Mouse (Mus musculus) regulatory T cell (primary cell): ENCODE measurements around the gene Rasgef1a.

Experiments
- in situ Hi-C: fragments of 300-600 bp; cut with MboI, MseI; formaldehyde crosslinking; loops from one replicate; pipeline ENCODE4 v1.15.1; 2025; ENCODE audit warnings: high pct_unique_total_duplicates

Gene Rasgef1a

DNA sequence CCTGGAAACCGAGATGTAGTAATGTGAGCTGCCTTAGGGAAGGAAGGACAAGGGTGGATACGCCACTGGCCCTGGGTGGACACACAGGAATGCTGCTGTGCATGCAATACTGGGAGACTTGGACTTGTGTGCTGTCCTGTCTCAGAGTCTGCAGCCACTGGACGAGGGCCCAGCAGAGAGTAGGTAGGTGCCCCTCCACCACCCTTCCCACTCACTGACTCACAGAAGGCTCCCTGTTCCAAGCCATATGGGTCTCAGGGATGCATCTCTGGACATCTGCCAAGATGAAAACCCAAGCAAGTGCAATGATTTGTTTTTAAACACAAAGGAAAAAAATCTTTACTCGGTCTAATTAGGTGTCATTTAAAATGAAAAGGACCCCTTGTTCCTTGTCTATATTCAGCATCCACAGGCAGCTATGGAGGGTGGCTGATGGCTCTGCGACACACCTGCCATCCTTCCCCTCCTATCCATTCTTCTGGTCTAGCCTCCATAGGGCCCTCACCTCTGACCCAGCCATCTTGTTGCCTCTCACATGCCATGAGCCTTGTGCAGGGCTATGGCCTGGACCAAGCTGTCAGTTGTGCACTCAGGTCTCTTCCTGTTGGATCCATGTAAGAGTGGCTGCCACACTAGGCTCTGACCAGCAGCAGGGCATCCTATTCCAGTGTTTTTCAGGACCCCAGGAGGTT lies 59.2 kb downstream of the Rasgef1a start:
- in situ Hi-C loops = no loop called here

- in situ Hi-C loops = no loop called here
Measured at GRCm38 (mm10) chr6:118071013-118071350, 59.7 kb downstream of the Rasgef1a start.

- in situ Hi-C loops = no loop called here
Measured at GRCm38 (mm10) chr6:118071416-118071815, 60.2 kb downstream of the Rasgef1a start.

DNA sequence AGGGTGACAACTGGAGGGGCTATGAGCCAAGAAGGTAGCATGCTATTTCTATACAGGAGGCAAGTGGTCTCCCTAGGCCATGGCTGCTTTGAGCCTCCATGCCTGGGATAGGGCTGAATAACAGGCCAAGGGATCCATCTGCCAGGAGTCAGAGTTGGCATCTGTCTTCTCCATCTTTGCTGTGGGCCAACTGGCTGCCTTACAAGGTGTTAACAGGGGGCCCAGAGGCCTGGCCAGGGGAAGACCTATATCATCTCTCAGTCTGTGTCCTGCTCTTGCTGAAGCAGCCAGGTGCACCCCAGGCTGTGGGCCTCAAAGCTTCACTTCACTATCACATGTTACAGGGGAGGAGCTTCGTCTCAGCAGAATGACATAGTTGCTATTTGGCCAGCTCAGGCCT lies 60.9 kb downstream of the Rasgef1a start:
- in situ Hi-C loops = no loop called here

- in situ Hi-C loops = no loop called here
Measured at GRCm38 (mm10) chr6:118074151-118074550, 62.9 kb downstream of the Rasgef1a start.

- in situ Hi-C loops = no loop called here
Measured at GRCm38 (mm10) chr6:118076256-118076655, 65.0 kb downstream of the Rasgef1a start.

DNA sequence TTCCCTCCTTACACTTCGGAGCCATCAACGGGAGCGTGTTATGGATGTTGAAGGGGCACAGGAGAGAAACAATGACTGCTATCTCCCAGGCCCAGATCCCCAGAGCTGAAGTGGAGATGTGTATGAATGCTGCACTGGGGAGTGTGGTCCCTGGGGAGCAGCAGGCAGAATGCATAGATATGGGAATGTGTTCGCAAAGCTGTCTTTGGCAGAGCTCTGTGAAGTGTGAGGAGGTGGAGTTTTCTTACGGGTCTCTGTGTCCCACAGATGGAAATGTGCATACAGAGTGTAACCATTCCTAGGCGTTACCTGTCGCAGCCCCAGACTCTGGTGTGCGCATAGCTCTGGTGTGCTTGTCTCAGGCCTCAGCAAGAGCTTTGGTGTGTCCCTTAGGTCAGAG lies 65.5 kb downstream of the Rasgef1a start:
- in situ Hi-C loops = no loop called here

DNA sequence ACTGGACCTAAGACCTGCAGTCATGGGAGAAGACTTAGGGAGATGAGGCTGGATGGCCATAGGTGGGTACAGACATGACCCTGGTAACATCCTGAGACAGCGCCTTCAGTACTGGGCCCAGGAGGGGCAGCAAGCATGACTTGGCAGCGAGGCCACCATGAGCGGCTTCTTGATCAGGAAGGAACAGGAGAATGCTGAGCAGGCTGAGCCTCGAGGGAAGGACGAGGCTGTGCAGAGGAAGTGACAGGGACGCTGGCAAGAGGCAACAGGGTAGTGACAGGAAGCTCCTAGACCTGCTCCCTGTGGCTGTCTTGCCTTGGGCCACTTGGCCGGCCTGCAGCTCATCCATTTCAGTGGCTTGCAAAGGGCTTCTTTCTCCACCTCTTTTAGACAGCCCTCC lies 66.2 kb downstream of the Rasgef1a start:
- in situ Hi-C loops = no loop called here

DNA sequence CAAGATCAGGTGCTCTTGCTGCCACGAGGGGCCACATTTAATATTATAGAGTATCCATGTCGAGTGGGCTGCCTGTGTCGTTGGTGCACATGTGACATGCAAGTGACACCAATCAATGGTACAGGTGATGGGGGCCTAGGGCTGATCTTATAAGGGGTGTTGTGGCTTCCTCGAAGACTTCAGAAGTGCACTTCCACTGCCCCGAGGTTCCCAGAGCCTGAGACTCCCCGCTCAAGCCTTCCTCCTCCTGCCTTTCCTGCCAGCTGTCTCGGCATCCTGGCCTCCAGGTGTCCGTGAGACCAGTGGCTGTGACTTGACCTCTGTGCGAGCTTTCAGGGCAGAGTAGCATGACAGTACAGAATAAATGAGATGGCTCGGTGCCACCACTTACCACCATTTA lies 67.5 kb downstream of the Rasgef1a start:
- in situ Hi-C loops = no loop called here

DNA sequence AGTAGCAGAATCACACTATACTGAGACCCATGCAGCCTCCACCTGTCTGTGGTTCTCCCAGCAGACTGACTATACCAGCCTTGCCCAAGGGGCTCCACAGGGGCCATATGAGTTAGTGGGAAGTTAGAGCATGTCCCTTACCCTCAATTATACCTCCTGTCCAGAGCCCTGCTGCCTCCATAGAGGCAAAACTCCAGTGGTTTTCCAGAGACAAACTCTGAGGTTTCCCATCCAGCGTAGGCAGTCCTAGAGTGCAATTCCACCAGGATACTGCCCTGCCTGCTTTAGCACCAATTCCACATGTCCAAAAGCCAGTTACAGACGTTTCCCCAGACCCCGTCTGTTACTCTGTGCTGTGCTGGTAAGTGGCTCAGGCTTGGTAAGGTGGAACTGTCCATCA lies 68.1 kb downstream of the Rasgef1a start:
- in situ Hi-C loops = no loop called here

DNA sequence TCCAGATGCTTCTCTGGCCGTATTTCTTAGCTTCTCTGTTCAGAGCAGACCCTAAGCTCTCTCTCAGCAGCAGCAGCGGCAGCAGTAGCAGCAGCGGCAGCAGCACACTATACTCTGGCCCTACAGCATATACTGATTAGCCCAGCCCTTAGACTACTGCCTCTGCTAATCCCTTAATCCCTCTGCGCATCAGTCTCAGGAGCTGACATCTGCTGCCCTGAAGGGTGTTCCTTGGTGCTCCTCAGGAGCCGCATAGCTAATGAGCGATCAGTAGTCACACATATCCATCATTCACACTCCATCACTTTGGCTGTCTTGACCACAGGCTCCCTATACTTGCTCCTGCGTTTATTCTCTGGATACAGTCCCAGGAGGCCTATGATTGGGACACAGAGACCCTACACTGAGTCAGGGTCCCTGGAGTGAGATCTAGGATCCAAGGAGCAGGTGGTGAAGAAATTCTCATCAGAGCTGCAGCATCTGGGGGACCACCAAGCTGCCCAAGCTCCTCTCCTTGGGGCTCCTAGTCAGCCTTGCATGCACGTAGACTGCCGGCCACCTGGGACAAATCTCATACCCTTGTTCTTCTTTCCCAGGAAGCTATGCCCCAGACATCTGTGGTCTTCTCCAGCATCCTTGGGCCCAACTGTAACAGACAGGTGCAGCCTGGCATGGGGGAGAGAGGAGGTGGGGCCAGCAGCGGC lies 68.7 kb downstream of the Rasgef1a start:
- in situ Hi-C loops = no loop called here

GRCm38 (mm10) chr6:118080711-118081110 lies 69.5 kb downstream of the Rasgef1a start:
- in situ Hi-C loops = no loop called here

GRCm38 (mm10) chr6:118082384-118082783 lies 71.1 kb downstream of the Rasgef1a start:
- in situ Hi-C loops = no loop called here

GRCm38 (mm10) chr6:118083608-118084007 lies 72.4 kb downstream of the Rasgef1a start:
- in situ Hi-C loops = no loop called here

DNA sequence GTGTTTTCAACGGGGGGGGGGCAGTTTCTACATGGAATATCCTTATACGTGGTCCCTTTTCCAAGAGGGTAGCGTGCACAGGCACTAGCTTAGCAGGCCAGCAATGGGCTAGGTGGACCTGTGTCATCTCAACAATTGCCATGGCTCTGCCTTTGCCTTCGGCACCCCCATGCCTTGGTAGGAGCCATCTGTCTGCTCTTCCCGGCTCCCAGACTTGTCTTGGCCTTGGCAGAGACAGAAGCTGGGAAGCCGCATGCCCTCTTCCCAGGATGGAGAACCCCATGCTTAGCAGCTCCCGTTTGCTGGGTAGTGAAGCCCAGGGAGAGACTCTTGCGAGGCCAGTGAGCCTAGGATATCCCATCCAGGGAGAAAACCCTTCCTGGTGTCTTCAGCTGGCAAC lies 73.4 kb downstream of the Rasgef1a start:
- in situ Hi-C loops = no loop called here

DNA sequence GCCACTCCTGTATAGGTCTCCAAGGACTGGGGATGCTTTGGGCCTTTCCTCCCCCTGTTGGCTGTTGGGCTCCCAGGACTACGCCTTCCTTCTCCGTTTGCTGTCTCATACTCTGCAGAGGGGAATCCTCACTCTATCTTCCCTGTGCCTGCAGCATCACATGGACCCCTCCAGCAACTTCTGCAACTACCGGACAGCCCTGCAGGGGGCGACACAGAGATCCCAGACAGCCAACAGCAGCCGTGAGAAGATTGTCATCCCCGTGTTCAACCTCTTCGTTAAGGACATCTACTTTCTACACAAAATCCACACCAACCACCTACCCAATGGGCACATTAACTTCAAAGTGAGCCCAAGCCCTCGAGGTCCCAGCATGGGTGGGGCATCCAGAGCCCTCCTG lies 76.7 kb downstream of the Rasgef1a start:
- in situ Hi-C loops = no loop called here

GRCm38 (mm10) chr6:118088750-118089440 lies 77.7 kb downstream of the Rasgef1a start:
- in situ Hi-C loops = no loop called here

DNA sequence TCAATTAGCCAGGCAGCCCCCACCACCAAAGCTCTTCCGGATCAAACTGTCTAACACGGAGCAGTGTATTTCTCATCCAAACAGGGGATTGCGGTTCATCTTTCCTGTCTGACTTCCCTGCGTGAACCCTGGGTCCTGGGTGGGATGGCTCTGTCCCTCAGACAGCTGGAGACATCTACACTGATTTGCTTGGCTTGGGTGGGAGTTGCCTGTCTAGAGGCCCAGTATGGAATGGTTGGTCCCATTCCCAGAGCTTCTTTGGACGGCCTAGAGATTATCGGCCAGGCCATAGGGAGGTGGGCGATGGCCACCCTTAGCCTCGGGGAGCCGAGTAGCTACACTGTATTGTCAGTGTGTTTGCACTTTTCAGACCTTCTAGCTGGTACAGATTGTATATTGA lies 79.6 kb downstream of the Rasgef1a start:
- in situ Hi-C loops = no loop called here

DNA sequence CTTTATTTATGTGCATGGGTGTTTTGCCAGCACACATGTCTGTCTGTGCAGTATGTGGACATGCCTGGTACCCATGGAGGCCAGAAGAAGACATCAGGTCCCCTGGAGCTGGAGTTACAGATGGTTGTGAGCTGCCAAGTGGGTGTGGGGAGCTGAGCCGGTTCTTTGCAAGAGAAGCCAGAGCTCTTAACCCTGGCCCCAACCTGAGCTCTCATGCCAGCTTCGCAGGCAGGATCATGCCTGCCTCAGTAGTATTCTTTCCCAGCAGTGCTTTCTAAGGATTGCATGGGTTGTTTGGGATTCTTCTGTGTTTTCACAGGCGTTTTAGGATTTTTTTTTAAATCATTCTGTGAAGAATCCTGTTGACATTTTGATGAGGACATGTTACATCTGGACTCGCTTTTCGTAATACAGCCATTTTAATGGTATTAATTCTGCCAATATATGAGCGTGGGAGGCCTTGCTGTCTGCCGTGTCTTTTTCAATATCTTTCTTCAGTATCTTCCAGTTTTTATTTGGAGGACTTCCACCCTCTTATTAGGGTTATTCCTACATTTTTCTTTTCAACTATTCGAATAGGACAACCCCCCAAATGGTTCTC lies 86.6 kb downstream of the Rasgef1a start:
- in situ Hi-C loops = no loop called here

GRCm38 (mm10) chr6:118099311-118099802 lies 88.1 kb downstream of the Rasgef1a start:
- in situ Hi-C loops = no loop called here

- in situ Hi-C loops = no loop called here
Measured at GRCm38 (mm10) chr6:118111810-118112209, 100.6 kb downstream of the Rasgef1a start.

- in situ Hi-C loops = no loop called here
Measured at GRCm38 (mm10) chr6:118122767-118123166, 111.5 kb downstream of the Rasgef1a start.
